Mouse (Mus musculus): ENCODE measurements around the gene Pakap.
"Not testable (repeated sequence)": the region's sequence is repeated elsewhere in the genome, so short reads cannot be mapped to it uniquely, and the experiment has no call there.

The Pakap gene

GRCm38 (mm10) chr4:57879137-57879536 lies 311.2 kb downstream of the Pakap start:
- DNase-seq (ENCODE audit: low spot score in 2 of 2): no peak

GRCm38 (mm10) chr4:57879804-57880357 lies 311.9 kb downstream of the Pakap start:
- peak in 1 of 2 experiments; percentile 86 for DNase-seq (ENCODE audit: low spot score in 2 of 2)

GRCm38 (mm10) chr4:57883520-57884421 lies 315.8 kb downstream of the Pakap start:
- DNase-seq (ENCODE audit: low spot score in 2 of 2): no peak

- DNase-seq (ENCODE audit: low spot score in 2 of 2): no peak
Observed at GRCm38 (mm10) chr4:57884511-57884910, 316.5 kb downstream of the Pakap start.

GRCm38 (mm10) chr4:57885186-57885585 lies 317.2 kb downstream of the Pakap start:
- no peak for DNase-seq (ENCODE audit: low spot score in 2 of 2)

- no peak for DNase-seq (ENCODE audit: low spot score in 2 of 2)
Observed at GRCm38 (mm10) chr4:57886066-57886887, 318.3 kb downstream of the Pakap start.

- DNase-seq (ENCODE audit: low spot score in 2 of 2): no peak
Observed at GRCm38 (mm10) chr4:57886888-57887230, 318.9 kb downstream of the Pakap start.

- DNase-seq (ENCODE audit: low spot score in 2 of 2): no peak
Observed at GRCm38 (mm10) chr4:57888246-57888645, 320.3 kb downstream of the Pakap start.

GRCm38 (mm10) chr4:57888978-57889377 lies 321.0 kb downstream of the Pakap start:
- DNase-seq (ENCODE audit: low spot score in 2 of 2): not testable (repeated sequence)

- no peak for DNase-seq (ENCODE audit: low spot score in 2 of 2)
Observed at GRCm38 (mm10) chr4:57889773-57890172, 321.8 kb downstream of the Pakap start.

GRCm38 (mm10) chr4:57892001-57892586 lies 324.1 kb downstream of the Pakap start:
- no peak for DNase-seq (ENCODE audit: low spot score in 2 of 2)

GRCm38 (mm10) chr4:57895140-57895539 lies 327.2 kb downstream of the Pakap start:
- no peak for DNase-seq (ENCODE audit: low spot score in 2 of 2)

- no peak for DNase-seq (ENCODE audit: low spot score in 2 of 2)
Observed at GRCm38 (mm10) chr4:57895902-57896301, 327.9 kb downstream of the Pakap start.

GRCm38 (mm10) chr4:57896631-57897030 lies 328.7 kb downstream of the Pakap start:
- no peak for DNase-seq (ENCODE audit: low spot score in 2 of 2)

GRCm38 (mm10) chr4:57901210-57901609 lies 333.2 kb downstream of the Pakap start:
- no peak for DNase-seq (ENCODE audit: low spot score in 2 of 2)

GRCm38 (mm10) chr4:57902619-57903018 lies 334.6 kb downstream of the Pakap start:
- DNase-seq (ENCODE audit: low spot score in 2 of 2): no peak

- DNase-seq (ENCODE audit: low spot score in 2 of 2): peak in 1 of 2 experiments; percentile 62
Observed at GRCm38 (mm10) chr4:57904211-57904610, 336.2 kb downstream of the Pakap start.

- no peak for DNase-seq (ENCODE audit: low spot score in 2 of 2)
Observed at GRCm38 (mm10) chr4:57904638-57905037, 336.7 kb downstream of the Pakap start.

GRCm38 (mm10) chr4:57906708-57907107 lies 338.7 kb downstream of the Pakap start:
- DNase-seq (ENCODE audit: low spot score in 2 of 2): no peak

- no peak for DNase-seq (ENCODE audit: low spot score in 2 of 2)
Observed at GRCm38 (mm10) chr4:57908860-57909259, 340.9 kb downstream of the Pakap start.

GRCm38 (mm10) chr4:57913021-57913420 lies 345.0 kb downstream of the Pakap start:
- no peak for DNase-seq (ENCODE audit: low spot score in 2 of 2)
